Mouse (Mus musculus) hindbrain, embryonic 15.5 days (tissue): ENCODE measurements at regions not wholly inside any gene's neighbourhood (a gene's known extent, or its start where the extent isn't known, plus 50 kb on each side); places are given as distances from the start of the nearest gene placed in this dataset.
A peak's percentile ranks its signal among the peaks of the same experiment; 100 is the strongest.

Source experiments
- ATAC-seq: fragments of 200-750 bp; cut with Nextera tagmentation; 2 replicates; pipeline ENCODE4 v1.8.0; 2017; ENCODE audit warnings: low read depth, moderate number of reproducible peaks, moderate TSS enrichment; ENCODE audit not compliant: low FRiP score
- H3K27ac ChIP-seq: fragments of 300-500 bp; sonication (generic); replicated peaks from 2 replicates; pipeline ENCODE4 v1.5.1; 2015; ENCODE audit warnings: mild to moderate bottlenecking, inconsistent platforms
- H3K27me3 ChIP-seq: fragments of 300-500 bp; sonication (generic); 2 replicates; pipeline ENCODE4 v1.6.1; 2015; ENCODE audit warnings: control low read depth, inconsistent platforms
- H3K36me3 ChIP-seq: fragments of 300-500 bp; sonication (generic); 2 replicates; pipeline ENCODE4 v1.6.1; 2015; ENCODE audit warnings: control low read depth, inconsistent platforms
- H3K4me1 ChIP-seq: fragments of 300-500 bp; sonication (generic); replicated peaks from 2 replicates; pipeline ENCODE4 v1.6.1; 2015; ENCODE audit warnings: control low read depth, inconsistent platforms
- H3K4me2 ChIP-seq: fragments of 300-500 bp; sonication (generic); 2 replicates; pipeline ENCODE4 v1.6.1; 2015; ENCODE audit warnings: moderate library complexity, mild to moderate bottlenecking, inconsistent platforms
- H3K4me3 ChIP-seq: fragments of 300-500 bp; sonication (generic); 2 replicates; pipeline ENCODE4 v1.5.1; 2015; ENCODE audit warnings: mild to moderate bottlenecking, inconsistent platforms
- H3K9ac ChIP-seq: fragments of 300-500 bp; sonication (generic); 2 replicates; pipeline ENCODE4 v1.6.1; 2015; ENCODE audit warnings: inconsistent platforms
- H3K9me3 ChIP-seq: fragments of 300-500 bp; sonication (generic); 2 replicates; pipeline ENCODE4 v1.6.1; 2016; ENCODE audit warnings: control low read depth, inconsistent platforms
- WGBS: fragments of 180-500 bp; shearing (Covaris S2); methylation state at CpG from one replicate; pipeline ENCODE4 v1.1.7; 2015; 5-methylcytosine and 5-hydroxymethylcytosine counted together

GRCm38 (mm10) chr15:67513722-67514121, 1013.0 kb upstream of the Lrrc6 start:
- Histone ChIP-seq H3K36me3 (no peaks in the 10 kb centered on the region), H3K4me1 (no peaks in the 10 kb centered on the region), H3K9ac (no peak overlapping the region), H3K27me3 (no peaks in the 10 kb centered on the region), H3K9me3 (no peaks in the 10 kb centered on the region), H3K27ac (no peak overlapping the region), H3K4me3 (no peak overlapping the region), H3K4me2 (no peak overlapping the region)
- ATAC-seq, result no peak

GRCm38 (mm10) chr15:67495001-67495658, 994.4 kb upstream of the Lrrc6 start:
- 56% methylated on average over 7 of the region's 7 CpGs for WGBS
- Histone ChIP-seq H3K4me2 (no peak overlapping the region), H3K9ac (no peak overlapping the region), H3K27ac (no peak overlapping the region), H3K36me3 (no peaks in the 10 kb centered on the region), H3K4me3 (no peak overlapping the region), H3K27me3 (no peaks in the 10 kb centered on the region), H3K4me1 (no peaks in the 10 kb centered on the region), H3K9me3 (no peaks in the 10 kb centered on the region)
- ATAC-seq, result no peak

GRCm38 (mm10) chr15:67481733-67482132, 981.0 kb upstream of the Lrrc6 start:
- Histone ChIP-seq H3K27me3 (no peaks in the 10 kb centered on the region), H3K9me3 (no peaks in the 10 kb centered on the region), H3K27ac (no peak overlapping the region), H3K4me3 (no peak overlapping the region), H3K4me1 (no peaks in the 10 kb centered on the region), H3K4me2 (no peak overlapping the region), H3K36me3 (no peaks in the 10 kb centered on the region), H3K9ac (no peak overlapping the region)
- 95% methylated on average over 2 of the region's 2 CpGs for WGBS
- ATAC-seq, result no peak

- H3K27ac ChIP-seq, result no peak overlapping the region
- WGBS, result 91% methylated on average over 5 of the region's 5 CpGs
- no peak overlapping the region for H3K4me3 ChIP-seq
- no peaks in the 10 kb centered on the region for H3K27me3 ChIP-seq
- H3K9me3 ChIP-seq, result no peaks in the 10 kb centered on the region
- H3K4me1 ChIP-seq, result no peaks in the 10 kb centered on the region
- no peak overlapping the region for H3K4me2 ChIP-seq
- no peak overlapping the region for H3K9ac ChIP-seq
- no peaks in the 10 kb centered on the region for H3K36me3 ChIP-seq
- ATAC-seq, result no peak
These were observed 973.6 kb upstream of the Lrrc6 start for GRCm38 (mm10) chr15:67474325-67474724.

GRCm38 (mm10) chr15:67472979-67473378, 972.3 kb upstream of the Lrrc6 start:
- ATAC-seq, result no peak
- Histone ChIP-seq H3K27ac (no peak overlapping the region), H3K9me3 (no peaks in the 10 kb centered on the region), H3K4me3 (no peak overlapping the region), H3K4me1 (no peaks in the 10 kb centered on the region), H3K9ac (no peak overlapping the region), H3K4me2 (no peak overlapping the region), H3K36me3 (no peaks in the 10 kb centered on the region), H3K27me3 (no peaks in the 10 kb centered on the region)

- 100% methylated on average over 1 of the region's 1 CpGs for WGBS
- no peaks in the 10 kb centered on the region for H3K36me3 ChIP-seq
- no peak overlapping the region for H3K9ac ChIP-seq
- H3K4me2 ChIP-seq, result no peak overlapping the region
- ATAC-seq, result no peak
- no peak overlapping the region for H3K4me3 ChIP-seq
- no peaks in the 10 kb centered on the region for H3K27me3 ChIP-seq
- H3K27ac ChIP-seq, result no peak overlapping the region
- no peaks in the 10 kb centered on the region for H3K9me3 ChIP-seq
- no peaks in the 10 kb centered on the region for H3K4me1 ChIP-seq
These were observed 970.6 kb upstream of the Lrrc6 start for GRCm38 (mm10) chr15:67471283-67471682.

GRCm38 (mm10) chr15:67470036-67470435, 969.3 kb upstream of the Lrrc6 start:
- no peak overlapping the region for H3K9ac ChIP-seq
- no peak overlapping the region for H3K27ac ChIP-seq
- H3K9me3 ChIP-seq, result no peaks in the 10 kb centered on the region
- no peak overlapping the region for H3K4me2 ChIP-seq
- H3K4me3 ChIP-seq, result no peak overlapping the region
- H3K36me3 ChIP-seq, result no peaks in the 10 kb centered on the region
- no peaks in the 10 kb centered on the region for H3K27me3 ChIP-seq
- ATAC-seq, result no peak
- H3K4me1 ChIP-seq, result no peaks in the 10 kb centered on the region

GRCm38 (mm10) chr15:67467404-67468345, 967.0 kb upstream of the Lrrc6 start:
- no peak for ATAC-seq
- Histone ChIP-seq H3K9ac (no peak overlapping the region), H3K27ac (no peak overlapping the region)

GRCm38 (mm10) chr15:67462863-67463262, 962.2 kb upstream of the Lrrc6 start:
- H3K9me3 ChIP-seq, result no peaks in the 10 kb centered on the region
- whole genome bisulfite sequencing, result 95% methylated on average over 3 of the region's 3 CpGs
- no peaks in the 10 kb centered on the region for H3K4me1 ChIP-seq
- no peaks in the 10 kb centered on the region for H3K36me3 ChIP-seq
- no peak overlapping the region for H3K9ac ChIP-seq
- no peak overlapping the region for H3K4me3 ChIP-seq
- no peaks in the 10 kb centered on the region for H3K27me3 ChIP-seq
- ATAC-seq, result no peak
- no peak overlapping the region for H3K4me2 ChIP-seq
- no peak overlapping the region for H3K27ac ChIP-seq

More at GRCm38 (mm10) chr15:67467404-67468345, 967.0 kb upstream of the Lrrc6 start:
- Histone ChIP-seq H3K36me3 (no peaks in the 10 kb centered on the region), H3K4me3 (no peak overlapping the region), H3K4me2 (no peak overlapping the region), H3K27me3 (no peaks in the 10 kb centered on the region), H3K4me1 (no peaks in the 10 kb centered on the region), H3K9me3 (no peaks in the 10 kb centered on the region)
- WGBS, result 51% methylated on average over 4 of the region's 4 CpGs

- no peak for ATAC-seq
- Histone ChIP-seq H3K27me3 (no peaks in the 10 kb centered on the region), H3K9ac (no peak overlapping the region), H3K4me2 (no peak overlapping the region), H3K4me3 (no peak overlapping the region), H3K27ac (no peak overlapping the region), H3K4me1 (no peaks in the 10 kb centered on the region), H3K36me3 (no peaks in the 10 kb centered on the region), H3K9me3 (no peaks in the 10 kb centered on the region)
- 82% methylated on average over 1 of the region's 1 CpGs for WGBS
These were observed 959.7 kb upstream of the Lrrc6 start for GRCm38 (mm10) chr15:67460384-67460783.

GRCm38 (mm10) chr15:67434284-67434683, 933.6 kb upstream of the Lrrc6 start:
- Histone ChIP-seq H3K4me1 (no peaks in the 10 kb centered on the region), H3K4me2 (no peak overlapping the region), H3K4me3 (no peak overlapping the region), H3K27ac (no peak overlapping the region), H3K9me3 (no peaks in the 10 kb centered on the region), H3K9ac (no peak overlapping the region), H3K27me3 (no peaks in the 10 kb centered on the region), H3K36me3 (no peaks in the 10 kb centered on the region)
- 0 out of 2 replicates have a peak, but pooled peaks have one; percentile 51 for ATAC-seq
- 30% methylated on average over 2 of the region's 2 CpGs for WGBS

GRCm38 (mm10) chr15:67423922-67424321, 923.2 kb upstream of the Lrrc6 start:
- ATAC-seq, result no peak
- Histone ChIP-seq H3K9ac (no peak overlapping the region), H3K36me3 (no peaks in the 10 kb centered on the region), H3K27me3 (no peaks in the 10 kb centered on the region), H3K27ac (no peak overlapping the region), H3K4me1 (no peaks in the 10 kb centered on the region), H3K4me3 (no peak overlapping the region), H3K4me2 (no peak overlapping the region), H3K9me3 (no peaks in the 10 kb centered on the region)
- WGBS, result 79% methylated on average over 3 of the region's 3 CpGs
